Mouse (Mus musculus): ENCODE data around the gene Nt5c3b. TPM values are rescaled to one million over a fixed set of nuclear protein-coding genes. Genes with fewer than 3 reads are reported as not detected.

Nt5c3b gene
- polyA plus RNA-seq, 1 experiment from 2014 or later, result 173 TPM

DNA sequence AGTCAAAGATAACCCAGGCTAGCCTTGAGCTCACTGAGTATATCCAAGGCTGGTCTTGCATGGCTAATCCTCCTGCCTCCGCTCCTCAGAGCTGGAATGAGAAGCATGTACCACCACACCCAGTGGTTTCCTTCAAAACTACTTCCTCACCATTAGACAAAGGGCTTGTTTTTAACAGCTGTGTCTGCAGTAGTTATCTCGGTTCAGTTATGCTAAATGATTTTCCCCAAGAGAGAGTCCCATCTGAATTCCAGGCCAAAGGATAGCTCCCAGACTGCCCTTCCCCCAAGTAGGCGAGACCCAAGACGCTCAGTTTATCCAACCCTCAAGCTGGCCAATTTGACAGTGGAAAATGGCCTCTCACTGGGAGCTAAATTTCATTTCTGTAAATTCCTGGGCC is 65.6 kb downstream of the Nt5c3b start:
- Histone ChIP-seq H3K4me2 (no peak overlapping the region), H3K9me3 (no peaks in the 10 kb centered on the region), H3K9ac (replicated peaks) (no peak overlapping the region), H3K4me1 (replicated peaks) (0 out of 2 replicates have a peak, but pooled peaks cover 7% of the 10 kb centered on the region), H3K27me3 (no peaks in the 10 kb centered on the region), H3K4me3 (replicated peaks) (no peak overlapping the region), H3K36me3 (peaks cover 83% of the 10 kb centered on the region), H3K27ac (0 out of 2 replicates have a peak overlapping the region, but pooled peaks have one; percentile 25)
- 82% methylated on average over 4 of the region's 4 CpGs for WGBS
- no peak for ATAC-seq (ENCODE audit: insufficient number of reproducible peaks, insufficient read depth, low FRiP score, low TSS enrichment, low read depth)

GRCm38 (mm10) chr11:100375127-100375526 is 66.5 kb downstream of the Nt5c3b start:
- H3K4me2 ChIP-seq, result no peak overlapping the region
- 86% methylated on average over 9 of the region's 9 CpGs for WGBS
- 0 out of 2 replicates have a peak, but pooled peaks cover 7% of the 10 kb centered on the region for H3K4me1 ChIP-seq (replicated peaks)
- no peaks in the 10 kb centered on the region for H3K27me3 ChIP-seq
- H3K9me3 ChIP-seq, result no peaks in the 10 kb centered on the region
- no peak overlapping the region for H3K9ac ChIP-seq (replicated peaks)
- no peak overlapping the region for H3K27ac ChIP-seq
- no peak overlapping the region for H3K4me3 ChIP-seq (replicated peaks)
- ATAC-seq (ENCODE audit: insufficient number of reproducible peaks, insufficient read depth, low FRiP score, low TSS enrichment, low read depth), result no peak
- peaks cover 83% of the 10 kb centered on the region for H3K36me3 ChIP-seq

Small RNA genes within 50 kb of the gene (microRNA-seq; reads per million reads assigned to microRNA genes)
- gene Gm27374, result not detected
- gene Mir7116, result not detected

Other genes starting within 250 kb of the Nt5c3b start
- not detected in 2 replicates for gene Krt9, start 248.6 kb downstream of the Nt5c3b start, polyA plus RNA-seq (2016; fragmentation: Nextera tagmentation; extraction: Ambion mirVana)
- 144 and 160 TPM in 2 replicates for gene Krt14, start 234.3 kb downstream of the Nt5c3b start, polyA plus RNA-seq (2016; fragmentation: Nextera tagmentation; extraction: Ambion mirVana)
- not detected in 2 replicates for gene Krt16, start 192.9 kb downstream of the Nt5c3b start, polyA plus RNA-seq (2016; fragmentation: Nextera tagmentation; extraction: Ambion mirVana)
- 41.6 and 47.9 TPM in 2 replicates for gene Krt17, start 180.8 kb downstream of the Nt5c3b start, polyA plus RNA-seq (2016; fragmentation: Nextera tagmentation; extraction: Ambion mirVana)
- gene Krt42, start 171.9 kb downstream of the Nt5c3b start, polyA plus RNA-seq (2016; fragmentation: Nextera tagmentation; extraction: Ambion mirVana), result not detected in 2 replicates
- gene Eif1, start 121.9 kb downstream of the Nt5c3b start, polyA plus RNA-seq (2016; fragmentation: Nextera tagmentation; extraction: Ambion mirVana), result 1,407 and 1,429 TPM in 2 replicates
- not detected in 2 replicates for gene Gast, start 107.4 kb downstream of the Nt5c3b start, polyA plus RNA-seq (2016; fragmentation: Nextera tagmentation; extraction: Ambion mirVana)
- gene Hap1, start 85.7 kb downstream of the Nt5c3b start, polyA plus RNA-seq (2016; fragmentation: Nextera tagmentation; extraction: Ambion mirVana), result 1.5 and 2.1 TPM in 2 replicates
- 44.1 and 49.3 TPM in 2 replicates for gene Jup, start 44.0 kb downstream of the Nt5c3b start, polyA plus RNA-seq (2016; fragmentation: Nextera tagmentation; extraction: Ambion mirVana)
- 54.3 and 58.3 TPM in 2 replicates for gene P3h4, start 27.0 kb downstream of the Nt5c3b start, polyA plus RNA-seq (2016; fragmentation: Nextera tagmentation; extraction: Ambion mirVana)
- 101 and 118 TPM in 2 replicates for gene Fkbp10, start 26.1 kb downstream of the Nt5c3b start, polyA plus RNA-seq (2016; fragmentation: Nextera tagmentation; extraction: Ambion mirVana)
- 1.0 and 1.1 TPM in 2 replicates for gene Klhl10, start 109 bp upstream of the Nt5c3b start, polyA plus RNA-seq (2016; fragmentation: Nextera tagmentation; extraction: Ambion mirVana)
- gene Klhl11, start 30.9 kb upstream of the Nt5c3b start, polyA plus RNA-seq (2016; fragmentation: Nextera tagmentation; extraction: Ambion mirVana), result 14.1 and 15.4 TPM in 2 replicates
- gene Acly, start 86.2 kb upstream of the Nt5c3b start, polyA plus RNA-seq (2016; fragmentation: Nextera tagmentation; extraction: Ambion mirVana), result 186 and 196 TPM in 2 replicates
- gene Ttc25, start 103.8 kb upstream of the Nt5c3b start, polyA plus RNA-seq (2016; fragmentation: Nextera tagmentation; extraction: Ambion mirVana), result 1.2 and 1.4 TPM in 2 replicates
- 32.3 and 34.5 TPM in 2 replicates for gene Cnp, start 133.1 kb upstream of the Nt5c3b start, polyA plus RNA-seq (2016; fragmentation: Nextera tagmentation; extraction: Ambion mirVana)
- gene Nkiras2, start 177.4 kb upstream of the Nt5c3b start, polyA plus RNA-seq (2016; fragmentation: Nextera tagmentation; extraction: Ambion mirVana), result 79.9 and 80.4 TPM in 2 replicates
- 282 and 288 TPM in 2 replicates for gene Dnajc7, start 178.4 kb upstream of the Nt5c3b start, polyA plus RNA-seq (2016; fragmentation: Nextera tagmentation; extraction: Ambion mirVana)

Measured in limb, embryonic 12.5 days (tissue).